Mouse (Mus musculus) midbrain, embryonic 14.5 days (tissue): Measurements from ENCODE around the gene Trim7. TPM values are rescaled to one million over a fixed set of nuclear protein-coding genes. Genes with fewer than 3 reads are reported as not detected.

ENCODE experiments used
- ATAC-seq: fragments of 200-750 bp; cut with Nextera tagmentation; 2 replicates; pipeline ENCODE4 v1.8.0; 2017; ENCODE audit warnings: moderate number of reproducible peaks, moderate library complexity; ENCODE audit not compliant: low FRiP score, low TSS enrichment
- DNase-seq: peaks from one replicate; pipeline ENCODE4 v3.0.0-alpha.2; 2015
- H3K27ac ChIP-seq: fragments of 300-500 bp; sonication (generic); replicated peaks from 2 replicates; pipeline ENCODE4 v1.5.1; 2014; ENCODE audit warnings: mild to moderate bottlenecking, low read depth, low read length, moderate library complexity
- H3K27me3 ChIP-seq: fragments of 300-500 bp; sonication (generic); 2 replicates; pipeline ENCODE4 v1.6.1; 2014; ENCODE audit warnings: low read length, control low read depth, mixed read lengths; ENCODE audit not compliant: control insufficient read depth, insufficient read depth
- H3K36me3 ChIP-seq: fragments of 300-500 bp; sonication (generic); 2 replicates; pipeline ENCODE4 v1.6.1; 2014; ENCODE audit warnings: low read length, control low read depth; ENCODE audit not compliant: control insufficient read depth, insufficient read depth
- H3K4me1 ChIP-seq: fragments of 300-500 bp; sonication (generic); 2 replicates; pipeline ENCODE4 v1.6.1; 2014; ENCODE audit warnings: mild to moderate bottlenecking, antibody characterized with exemption, low read length, control low read depth; ENCODE audit not compliant: control insufficient read depth, insufficient read depth
- H3K4me2 ChIP-seq: fragments of 300-500 bp; sonication (generic); 2 replicates; pipeline ENCODE4 v1.6.1; 2014; ENCODE audit warnings: mild to moderate bottlenecking, low read length, moderate library complexity
- H3K4me3 ChIP-seq: fragments of 300-500 bp; sonication (generic); replicated peaks from 2 replicates; pipeline ENCODE4 v1.5.1; 2014; ENCODE audit warnings: low read depth, low read length
- H3K9ac ChIP-seq: fragments of 300-500 bp; sonication (generic); replicated peaks from 2 replicates; pipeline ENCODE4 v1.6.1; 2014; ENCODE audit warnings: mild to moderate bottlenecking, low read length, moderate library complexity
- H3K9me3 ChIP-seq: fragments of 300-500 bp; sonication (generic); 2 replicates; pipeline ENCODE4 v1.6.1; 2016; ENCODE audit warnings: low read length, control low read depth, mixed read lengths; ENCODE audit not compliant: control insufficient read depth
- WGBS: fragments of 180-500 bp; shearing (Covaris S2); extraction: QIAGEN DNeasy Blood & Tissue Kit; methylation state at CpG from one replicate; pipeline ENCODE4 v1.1.7; 2014; 5-methylcytosine and 5-hydroxymethylcytosine counted together
- polyA plus RNA-seq: library from polyadenylated mRNA; unstranded; fragments of >200 nt; fragmentation: Nextera tagmentation; extraction: Ambion mirVana; gene quantifications from 2 replicates; pipeline ENCODE4 v1.2.1, GENCODE M21; 2014

Trim7 gene
- polyA plus RNA-seq, 1 experiment from 2014 or later: 0.75 TPM

DNA sequence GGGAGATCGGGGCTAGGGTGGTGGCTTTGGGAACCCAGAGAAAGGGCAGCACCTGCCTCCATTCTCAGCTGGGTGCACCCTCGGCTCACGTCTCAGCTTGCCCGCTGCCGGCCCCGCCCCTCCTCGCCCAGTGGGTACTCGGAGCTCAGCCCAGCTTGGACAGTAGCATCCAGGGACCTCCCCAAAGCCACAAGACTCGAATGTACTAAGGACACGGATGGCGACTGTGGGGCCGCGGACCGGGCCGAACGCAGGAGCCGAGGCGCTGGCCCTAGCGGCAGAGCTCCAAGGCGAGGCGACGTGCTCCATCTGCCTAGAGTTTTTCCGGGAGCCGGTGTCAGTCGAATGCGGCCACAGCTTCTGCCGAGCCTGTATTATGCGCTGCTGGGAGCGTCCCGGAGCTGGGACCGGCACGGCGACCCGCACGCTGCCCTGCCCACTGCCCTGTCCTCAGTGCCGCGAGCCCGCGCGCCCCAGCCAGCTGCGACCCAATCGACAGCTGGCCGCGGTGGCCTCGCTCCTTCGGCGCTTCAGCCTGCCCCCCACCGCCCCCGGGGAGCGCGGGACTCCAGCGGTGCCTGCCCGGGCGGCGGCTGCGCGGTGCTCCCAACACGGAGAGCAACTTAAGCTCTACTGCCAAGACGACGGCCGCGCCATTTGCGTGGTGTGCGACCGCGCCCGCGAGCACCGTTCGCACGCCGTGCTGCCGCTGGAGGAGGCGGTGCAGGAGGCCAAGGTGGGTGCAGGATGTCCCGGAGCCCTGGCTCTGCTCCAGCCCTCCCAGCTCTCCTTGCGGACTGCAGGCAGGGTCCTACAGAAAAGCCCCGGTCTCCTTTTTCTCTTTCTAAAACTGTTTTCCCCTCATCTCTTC lies 11.6 kb downstream of the Trim7 start:
- Histone ChIP-seq H3K27me3 (peaks cover 10% of the 10 kb centered on the region), H3K4me1 (peaks cover 7% of the 10 kb centered on the region), H3K27ac (peak overlapping the region; percentile 66), H3K4me2 (peak overlapping the region; percentile 58), H3K36me3 (no peaks in the 10 kb centered on the region), H3K9me3 (no peaks in the 10 kb centered on the region), H3K9ac (peak overlapping the region; percentile 69), H3K4me3 (peak overlapping the region; percentile 77)
- peak; percentile 78 for DNase-seq
- peak; percentile 24 for ATAC-seq
- under 1% methylated on average over 76 of the region's 77 CpGs for WGBS

DNA sequence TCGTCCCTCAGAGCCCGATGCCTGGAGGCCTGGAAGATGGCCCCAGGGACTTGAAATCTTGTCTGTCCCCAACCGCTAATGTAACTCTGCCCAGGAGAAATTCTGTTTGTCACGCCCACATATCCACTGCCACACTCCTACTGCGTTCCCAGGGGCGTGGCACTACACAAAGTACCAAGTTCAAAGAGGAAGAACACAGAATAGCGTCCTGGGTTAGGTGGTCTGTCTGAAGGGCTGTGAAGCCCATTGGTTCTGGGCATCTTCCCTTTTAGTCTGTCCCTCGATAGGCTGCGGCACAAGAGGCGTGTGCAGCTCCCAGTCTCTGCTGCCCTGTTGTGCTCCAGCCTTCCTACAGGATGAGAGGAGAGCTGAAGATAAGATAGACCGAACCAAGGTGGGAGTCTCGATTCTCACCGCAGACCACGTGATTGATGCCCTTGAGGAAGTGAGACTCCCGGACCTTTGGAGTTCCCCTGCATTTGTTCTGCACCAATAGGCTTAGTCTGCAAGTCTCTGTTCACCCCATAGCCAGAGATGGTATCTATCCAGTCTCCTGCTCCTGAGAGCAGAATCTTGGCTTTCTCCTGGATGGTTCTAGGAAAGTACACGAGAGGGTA lies 12.3 kb downstream of the Trim7 start:
- Histone ChIP-seq H3K36me3 (no peaks in the 10 kb centered on the region), H3K27ac (peak overlapping the region; percentile 66; the same call in 1 of the 2 replicates), H3K4me1 (peaks cover 7% of the 10 kb centered on the region), H3K27me3 (peaks cover 10% of the 10 kb centered on the region), H3K9ac (peak overlapping the region; percentile 69), H3K9me3 (no peaks in the 10 kb centered on the region), H3K4me2 (peak overlapping the region; percentile 58), H3K4me3 (peak overlapping the region; percentile 77)
- DNase-seq: no peak
- 3% methylated on average over 16 of the region's 16 CpGs for WGBS
- 0 out of 2 replicates have a peak, but pooled peaks have one; percentile 15 for ATAC-seq

DNA sequence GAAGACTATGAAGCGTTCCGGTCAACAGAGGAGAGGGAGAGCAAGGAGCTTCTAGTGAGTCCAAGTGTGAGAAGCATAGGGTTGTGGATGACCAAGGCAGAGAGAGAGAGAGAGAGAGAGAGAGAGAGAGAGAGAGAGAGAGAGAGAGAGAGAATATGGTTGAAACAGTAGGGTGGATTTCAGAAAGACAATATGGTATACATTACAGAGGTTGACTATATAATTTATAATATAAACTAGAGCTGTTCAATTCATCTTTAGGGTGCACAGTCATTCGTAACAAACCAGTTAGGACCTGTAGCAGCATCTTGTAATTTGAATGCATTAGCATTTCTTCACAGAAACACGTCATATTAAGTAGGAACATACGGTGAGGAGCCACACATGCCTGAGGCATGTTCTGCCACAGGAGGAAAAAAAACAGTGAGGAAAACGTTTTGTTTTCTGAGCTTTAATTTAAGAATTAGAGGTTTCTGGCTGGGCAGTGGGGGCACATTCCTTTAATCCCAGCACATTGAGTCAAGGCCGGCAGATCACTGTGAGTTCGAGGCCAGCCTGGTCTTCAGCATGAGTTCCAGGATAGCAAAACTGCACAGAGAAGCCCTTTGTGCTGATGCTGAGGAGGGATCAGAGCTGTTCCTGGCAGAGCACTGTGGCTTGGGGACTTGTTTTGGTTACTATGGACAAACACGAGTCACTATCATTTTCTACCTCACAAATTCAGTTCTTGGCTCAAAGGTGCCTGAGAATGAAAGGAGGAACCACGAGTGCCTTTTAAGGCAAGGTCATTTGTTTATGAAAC lies 13.1 kb downstream of the Trim7 start:
- 68% methylated on average over 10 of the region's 10 CpGs for WGBS

DNA sequence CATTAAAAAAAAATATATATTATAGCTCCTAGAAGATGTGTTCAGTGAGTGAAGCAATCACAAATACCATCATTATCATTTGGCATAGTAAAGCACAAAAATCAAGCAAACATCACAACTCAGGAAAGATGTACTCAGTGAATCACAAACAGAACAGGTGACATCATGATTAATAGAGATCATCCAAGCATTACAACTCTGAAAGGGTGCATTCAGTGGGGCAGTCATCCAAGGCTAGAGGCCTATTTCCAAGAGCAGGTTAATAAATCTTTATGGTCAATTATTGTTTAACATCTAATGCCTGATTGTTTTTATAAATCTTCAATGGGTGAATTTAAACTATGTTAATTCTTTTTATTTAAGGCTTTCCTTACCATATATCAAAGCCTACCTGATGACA lies 14.9 kb downstream of the Trim7 start:
- Histone ChIP-seq H3K9ac (no peak overlapping the region), H3K27ac (no peak overlapping the region), H3K4me1 (peaks cover 7% of the 10 kb centered on the region), H3K4me3 (no peak overlapping the region), H3K9me3 (no peaks in the 10 kb centered on the region), H3K4me2 (no peak overlapping the region), H3K27me3 (peaks cover 10% of the 10 kb centered on the region), H3K36me3 (no peaks in the 10 kb centered on the region)
- DNase-seq (no peak), ATAC-seq (no peak)

More for the DNA sequence above, 13.1 kb downstream of the Trim7 start:
- peaks cover 7% of the 10 kb centered on the region for H3K4me1 ChIP-seq
- peak overlapping the region; percentile 58 for H3K4me2 ChIP-seq
- ATAC-seq (no peak), DNase-seq (no peak)
- no peak overlapping the region for H3K9ac ChIP-seq
- no peak overlapping the region for H3K27ac ChIP-seq
- peak overlapping the region; percentile 77 for H3K4me3 ChIP-seq
- H3K9me3 ChIP-seq: no peaks in the 10 kb centered on the region
- H3K27me3 ChIP-seq: peaks cover 10% of the 10 kb centered on the region
- no peaks in the 10 kb centered on the region for H3K36me3 ChIP-seq

DNA sequence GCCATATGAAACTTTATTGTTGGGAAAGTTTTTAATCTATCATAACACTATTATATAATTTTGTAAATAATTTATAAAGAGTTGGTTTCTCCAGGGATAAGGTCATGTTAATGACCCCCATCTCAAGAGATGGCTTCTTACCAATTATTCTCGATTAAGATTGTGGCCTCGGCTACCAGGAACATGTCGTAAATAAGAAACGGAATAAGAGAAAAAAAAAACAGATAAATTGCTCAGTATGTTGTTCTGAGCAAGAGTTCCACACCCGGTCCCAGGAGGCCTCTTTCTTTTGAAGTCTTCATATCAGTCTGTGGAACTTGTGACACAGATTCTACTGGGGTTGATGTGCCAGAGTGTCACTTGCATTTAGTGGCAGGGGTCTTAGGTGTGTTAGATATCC lies 15.3 kb downstream of the Trim7 start:
- ATAC-seq: no peak

DNA sequence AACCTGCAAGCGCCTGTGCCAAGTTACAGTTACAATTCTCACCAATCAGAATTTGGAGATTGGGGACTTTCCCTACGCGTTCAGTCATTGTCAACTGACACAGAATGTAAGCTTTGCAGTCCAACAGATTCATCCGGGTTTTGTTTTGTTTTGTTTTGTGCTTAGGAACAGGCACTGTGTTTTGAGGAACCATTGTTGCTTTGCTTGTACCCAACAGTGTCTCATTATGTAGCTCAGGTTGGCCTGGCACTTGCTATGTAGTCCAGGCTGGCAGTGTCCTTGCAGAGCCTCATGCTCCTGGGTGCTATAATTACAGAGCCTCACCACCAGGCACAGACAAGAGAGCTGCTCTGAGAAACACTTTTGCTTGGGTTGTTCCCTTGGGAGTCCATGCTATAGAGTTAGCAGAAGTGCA lies 16.4 kb downstream of the Trim7 start:
- ATAC-seq: no peak
- WGBS: 82% methylated on average over 4 of the region's 4 CpGs
- DNase-seq: no peak
- H3K4me2 ChIP-seq: no peak overlapping the region
- H3K4me1 ChIP-seq: peaks cover 7% of the 10 kb centered on the region
- H3K4me3 ChIP-seq: no peak overlapping the region
- H3K9me3 ChIP-seq: no peaks in the 10 kb centered on the region
- peaks cover 10% of the 10 kb centered on the region; the same call in 1 of the 2 replicates for H3K27me3 ChIP-seq
- no peak overlapping the region for H3K27ac ChIP-seq
- no peak overlapping the region for H3K9ac ChIP-seq
- no peaks in the 10 kb centered on the region for H3K36me3 ChIP-seq

More for the DNA sequence above, 15.3 kb downstream of the Trim7 start:
- no peak for DNase-seq
- Histone ChIP-seq H3K4me1 (peaks cover 7% of the 10 kb centered on the region), H3K36me3 (no peaks in the 10 kb centered on the region), H3K4me3 (no peak overlapping the region), H3K4me2 (no peak overlapping the region), H3K27ac (no peak overlapping the region), H3K27me3 (peaks cover 10% of the 10 kb centered on the region), H3K9me3 (no peaks in the 10 kb centered on the region), H3K9ac (no peak overlapping the region)
- WGBS: 91% methylated on average over 5 of the region's 5 CpGs

DNA sequence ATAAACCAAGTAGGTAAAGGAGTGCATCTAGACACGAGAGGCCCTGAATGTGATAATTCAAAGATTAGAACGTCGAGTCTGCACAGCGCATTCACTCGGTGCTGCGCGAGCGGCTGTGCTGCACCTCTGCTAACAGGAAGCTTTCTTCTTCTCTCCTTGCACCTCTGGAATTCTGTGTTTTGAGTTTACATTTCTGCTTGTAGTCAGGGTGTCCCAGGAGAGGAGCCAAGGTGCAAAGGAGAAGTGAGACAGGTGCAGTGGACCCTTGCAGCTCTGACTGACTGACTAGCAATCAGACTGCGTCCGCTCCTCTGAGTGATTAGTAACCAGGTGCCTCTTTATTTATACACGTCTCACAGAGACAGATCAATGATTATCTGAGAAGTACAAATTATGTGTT lies 17.3 kb downstream of the Trim7 start:
- Histone ChIP-seq H3K4me1 (peaks cover 6% of the 10 kb centered on the region), H3K36me3 (no peaks in the 10 kb centered on the region), H3K4me3 (no peak overlapping the region), H3K27ac (no peak overlapping the region), H3K9me3 (no peaks in the 10 kb centered on the region), H3K27me3 (peaks cover 10% of the 10 kb centered on the region; the same call in 1 of the 2 replicates), H3K4me2 (no peak overlapping the region), H3K9ac (no peak overlapping the region)
- ATAC-seq: no peak
- WGBS: 86% methylated on average over 11 of the region's 11 CpGs
- DNase-seq: no peak

DNA sequence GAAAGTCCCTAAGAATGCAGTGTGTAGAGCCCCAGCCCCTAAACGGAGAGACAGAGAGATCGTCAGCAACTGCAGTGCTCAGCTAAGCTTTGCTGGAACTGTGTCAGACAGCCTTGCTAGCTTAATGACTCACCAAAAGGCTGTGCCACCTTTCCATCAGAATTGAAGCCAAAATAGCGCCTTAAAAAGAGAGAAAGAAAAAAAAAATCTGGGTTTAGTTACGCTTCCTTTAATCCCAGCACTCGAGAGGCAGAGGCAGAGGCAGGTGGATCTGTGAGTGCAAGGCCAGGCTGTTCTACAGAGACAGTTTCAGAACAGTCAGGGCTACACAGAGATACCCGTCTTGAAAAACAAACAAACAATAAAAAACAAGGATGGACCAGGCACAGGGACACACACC lies 18.4 kb downstream of the Trim7 start:
- H3K4me2 ChIP-seq: no peak overlapping the region
- H3K36me3 ChIP-seq: no peaks in the 10 kb centered on the region
- 41% methylated on average over 6 of the region's 6 CpGs for WGBS
- H3K9me3 ChIP-seq: no peaks in the 10 kb centered on the region
- no peak overlapping the region for H3K4me3 ChIP-seq
- no peak for ATAC-seq
- no peak overlapping the region for H3K9ac ChIP-seq
- no peaks in the 10 kb centered on the region for H3K4me1 ChIP-seq
- H3K27ac ChIP-seq: no peak overlapping the region
- DNase-seq: no peak
- H3K27me3 ChIP-seq: peaks cover 8% of the 10 kb centered on the region; the same call in 1 of the 2 replicates
